Mouse (Mus musculus) myocyte (in vitro differentiated cells): Measurements from ENCODE around the gene Spryd7. TPM values are rescaled to one million over a fixed set of nuclear protein-coding genes. Genes with fewer than 3 reads are reported as not detected.

Experiments
- H3K27me3 ChIP-seq: one replicate; pipeline ENCODE4 v1.6.1; 2011; ENCODE audit not compliant: control insufficient read depth, insufficient read depth, insufficient read length
- H3K36me3 ChIP-seq: one replicate; pipeline ENCODE4 v1.6.1; 2011; ENCODE audit not compliant: control insufficient read depth, insufficient read depth
- H3K4me2 ChIP-seq: one replicate; pipeline ENCODE4 v1.6.1; 2011; ENCODE audit warnings: low read depth, control low read depth
- H3K4me3 ChIP-seq: one replicate; pipeline ENCODE4 v1.5.1; 2011; ENCODE audit warnings: mild to moderate bottlenecking, control low read depth, moderate library complexity
- H3K79me2 ChIP-seq: one replicate; pipeline ENCODE4 v1.6.1; 2011; ENCODE audit not compliant: control insufficient read depth, insufficient read depth
- H3ac ChIP-seq: one replicate; pipeline ENCODE4 v1.6.1; 2011; ENCODE audit not compliant: control insufficient read depth, insufficient read length
- CEBPB ChIP-seq: IDR thresholded peaks from 2 replicates; pipeline ENCODE4 v1.6.1; 2011; ENCODE audit warnings: mild to moderate bottlenecking, moderate library complexity; ENCODE audit not compliant: poor library complexity, insufficient read depth, severe bottlenecking
- E2F4 ChIP-seq: IDR thresholded peaks from one replicate; pipeline ENCODE4 v1.6.1; 2011; ENCODE audit warnings: mild to moderate bottlenecking, control low read depth, moderate library complexity; ENCODE audit not compliant: insufficient read depth
- MAX ChIP-seq: IDR thresholded peaks from one replicate; pipeline ENCODE4 v1.6.1; 2011; ENCODE audit warnings: low read depth, mild to moderate bottlenecking, control low read depth
- MYOD1 ChIP-seq, 3 experiments: IDR thresholded peaks; one replicate each; pipeline ENCODE4 v1.6.1; 2011; ENCODE audit warnings: control low read depth in 2 of 3, low read depth in 2 of 3, mild to moderate bottlenecking in 2 of 3, moderate library complexity in 1 of 3; ENCODE audit not compliant: insufficient read length in 2 of 3, control insufficient read depth in 1 of 3
- MYOG ChIP-seq, 3 experiments: IDR thresholded peaks; one replicate each; pipeline ENCODE4 v1.6.1; 2011; ENCODE audit warnings: control low read depth in 2 of 3, low read depth in 2 of 3, mild to moderate bottlenecking in 2 of 3; ENCODE audit not compliant: insufficient read length in 2 of 3, control insufficient read depth in 1 of 3, insufficient read depth in 1 of 3
- POLR2A ChIP-seq: IDR thresholded peaks from one replicate; pipeline ENCODE4 v1.6.1; 2011; ENCODE audit warnings: low read depth, mild to moderate bottlenecking, control low read depth, moderate library complexity; ENCODE audit not compliant: insufficient read length
- POLR2AphosphoS2 ChIP-seq: IDR thresholded peaks from one replicate; pipeline ENCODE4 v1.6.1; 2011; ENCODE audit warnings: low read depth, control low read depth; ENCODE audit not compliant: insufficient read length
- REST ChIP-seq: IDR thresholded peaks from one replicate; pipeline ENCODE4 v1.6.1; 2011; ENCODE audit warnings: mild to moderate bottlenecking, control low read depth, moderate library complexity; ENCODE audit not compliant: insufficient read depth, insufficient read length
- SRF ChIP-seq: IDR thresholded peaks from one replicate; pipeline ENCODE4 v1.6.1; 2011; ENCODE audit warnings: low read depth; ENCODE audit not compliant: control insufficient read depth, insufficient read length
- TCF12 ChIP-seq: IDR thresholded peaks from one replicate; pipeline ENCODE4 v1.6.1; 2011; ENCODE audit warnings: mild to moderate bottlenecking, control low read depth; ENCODE audit not compliant: poor library complexity, insufficient read depth, severe bottlenecking
- TCF3 ChIP-seq: IDR thresholded peaks from one replicate; pipeline ENCODE4 v1.6.1; 2011; ENCODE audit warnings: low read depth, control low read depth; ENCODE audit not compliant: insufficient read length
- USF1 ChIP-seq: IDR thresholded peaks from one replicate; pipeline ENCODE4 v1.6.1; 2011; ENCODE audit warnings: low read depth, mild to moderate bottlenecking, control low read depth, moderate library complexity
- polyA plus RNA-seq: library from polyadenylated mRNA; unstranded; fragments of >200 nt; fragmentation: generic; extraction: Trizol; gene quantifications from one replicate; pipeline ENCODE4 v1.2.1, GENCODE M21; 2012; ENCODE audit warnings: missing spikeins

Spryd7 gene
- polyA plus RNA-seq, 1 experiment: 8.7 TPM

DNA sequence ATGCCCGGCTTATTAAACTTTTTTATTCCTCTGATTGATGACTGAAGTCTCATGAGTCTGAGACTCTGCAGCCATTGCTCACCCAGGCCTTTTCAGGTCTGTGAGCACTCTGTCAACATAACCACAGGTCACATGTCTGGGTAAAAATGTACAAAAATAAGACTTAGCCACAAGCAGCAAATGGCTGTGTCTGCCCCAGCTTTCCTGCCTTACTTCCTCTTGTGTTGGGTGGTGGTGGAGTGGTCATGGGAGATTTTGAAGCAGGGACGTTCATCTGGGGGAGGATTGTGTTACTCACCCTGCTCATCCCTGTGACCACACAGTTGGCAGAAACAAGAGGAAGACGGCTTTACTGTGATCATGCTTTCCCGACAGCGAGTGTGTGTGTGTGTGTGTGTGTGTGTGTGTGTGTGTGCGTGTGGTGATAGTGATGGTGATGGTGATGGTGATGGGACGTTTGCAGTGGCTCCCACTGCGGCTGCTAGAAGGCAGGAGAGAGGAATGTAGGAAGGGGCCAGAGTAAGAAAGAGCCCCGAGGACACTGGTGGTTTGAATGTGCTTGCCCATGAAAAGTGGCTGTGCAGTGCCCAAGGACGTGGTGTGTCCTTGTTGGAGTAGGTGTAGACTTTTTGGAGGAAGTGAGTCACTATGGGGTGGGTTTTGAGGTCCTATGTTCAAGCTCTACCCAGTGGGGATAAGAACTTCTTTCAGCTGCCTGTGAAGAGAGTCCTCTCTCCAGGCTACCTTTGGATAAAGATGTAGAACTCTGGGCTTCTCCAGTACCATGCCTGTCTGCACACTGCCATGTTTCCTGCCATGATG lies 37.8 kb downstream of the Spryd7 start:
- no peaks in the 10 kb centered on the region for H3K79me2 ChIP-seq
- TF ChIP-seq USF1 (peak; percentile 60), MYOG (IDR thresholded peaks at IDR 0.05; ENCODE audit: control insufficient read depth in 1 of 3, insufficient read depth in 1 of 3, insufficient read length in 2 of 3, low read depth in 2 of 3) (no peak)
- H3K36me3 ChIP-seq: no peaks in the 10 kb centered on the region
- no peak overlapping the region for H3K4me3 ChIP-seq
- H3ac ChIP-seq: no peak overlapping the region
- no peaks in the 10 kb centered on the region for H3K27me3 ChIP-seq
- no peak overlapping the region for H3K4me2 ChIP-seq

DNA sequence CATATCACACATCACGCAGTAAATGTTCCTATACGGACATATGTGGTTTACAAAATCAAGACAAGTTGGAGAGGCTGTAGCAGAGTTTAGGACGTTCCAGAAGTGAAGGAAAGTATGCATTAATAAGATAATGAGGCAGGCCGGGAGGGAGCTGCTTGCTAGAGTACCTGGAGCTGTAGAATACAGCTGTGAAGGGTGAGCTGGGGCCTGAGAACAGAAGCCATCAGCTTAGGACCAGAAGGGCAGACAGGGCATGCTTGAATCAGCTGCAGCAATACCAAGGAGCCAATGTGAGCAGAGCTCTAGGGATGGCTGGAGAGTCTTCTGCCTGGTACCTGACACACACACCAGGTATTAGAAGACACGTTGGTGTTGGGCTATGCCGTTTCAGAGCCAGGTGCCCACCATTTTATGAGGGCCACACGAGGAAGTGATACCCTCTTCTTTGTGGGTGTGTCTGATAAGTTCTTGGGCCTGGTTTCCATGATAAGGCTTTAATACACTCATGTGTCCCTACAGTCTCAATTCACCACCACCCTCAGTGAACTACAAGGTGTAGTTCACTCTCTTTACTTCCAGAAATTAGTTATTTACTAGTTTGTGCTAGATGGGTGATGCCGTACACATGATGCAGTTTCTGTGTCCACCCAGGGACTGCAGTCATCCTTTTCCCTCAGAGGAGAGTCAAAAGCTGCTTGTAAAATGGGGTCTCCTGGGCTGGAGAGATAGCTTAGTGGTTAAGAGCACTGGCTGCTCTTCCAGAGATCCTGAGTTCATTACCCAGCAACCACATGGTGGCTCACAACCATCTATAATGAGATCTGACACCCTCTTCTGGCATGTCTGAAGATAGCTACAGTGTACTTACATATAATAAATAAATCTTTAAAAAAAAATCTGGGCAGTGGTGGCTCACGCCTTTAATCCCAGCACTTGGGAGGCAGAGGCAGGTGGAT lies 39.9 kb downstream of the Spryd7 start:
- TF ChIP-seq TCF12 (no peak), MYOG (IDR thresholded peaks at IDR 0.05; ENCODE audit: control insufficient read depth in 1 of 3, insufficient read depth in 1 of 3, insufficient read length in 2 of 3, low read depth in 2 of 3) (no peak), MAX (no peak)
- Histone ChIP-seq H3K36me3 (no peaks in the 10 kb centered on the region), H3ac (no peak overlapping the region), H3K4me2 (no peak overlapping the region), H3K4me3 (no peak overlapping the region), H3K27me3 (no peaks in the 10 kb centered on the region), H3K79me2 (no peaks in the 10 kb centered on the region)

DNA sequence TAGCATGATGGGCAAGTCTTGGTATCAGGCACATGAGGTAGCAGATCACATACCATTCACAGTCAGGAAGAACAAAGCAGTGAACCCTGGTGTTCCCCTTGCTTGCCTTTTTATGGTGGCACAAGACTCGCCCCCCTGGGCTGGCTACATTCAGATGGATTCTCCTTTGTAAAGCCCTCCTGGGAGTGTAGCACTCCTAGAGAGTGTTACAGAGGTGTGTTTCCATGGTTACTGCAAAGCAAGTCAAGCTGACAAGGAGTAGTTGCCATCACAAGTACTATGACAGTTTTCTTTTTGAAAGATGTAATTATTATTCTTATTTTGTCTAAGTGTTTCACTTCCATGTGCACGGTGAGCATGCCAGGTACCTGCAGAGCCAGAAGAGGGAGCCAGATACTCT lies 45.2 kb downstream of the Spryd7 start:
- no peaks in the 10 kb centered on the region for H3K36me3 ChIP-seq
- no peak overlapping the region for H3K4me3 ChIP-seq
- H3ac ChIP-seq: no peak overlapping the region
- H3K27me3 ChIP-seq: no peaks in the 10 kb centered on the region
- no peaks in the 10 kb centered on the region for H3K79me2 ChIP-seq
- TF ChIP-seq USF1 (no peak), POLR2A (no peak), TCF3 (no peak), E2F4 (no peak), SRF (no peak), MYOG (IDR thresholded peaks at IDR 0.05; ENCODE audit: control insufficient read depth in 1 of 3, insufficient read depth in 1 of 3, insufficient read length in 2 of 3, low read depth in 2 of 3) (no peak), REST (no peak), CEBPB (no peak), TCF12 (no peak), POLR2AphosphoS2 (no peak), MYOD1 (IDR thresholded peaks at IDR 0.05; ENCODE audit: control insufficient read depth in 1 of 3, insufficient read length in 2 of 3, low read depth in 2 of 3) (no peak), MAX (no peak)
- no peak overlapping the region for H3K4me2 ChIP-seq

DNA sequence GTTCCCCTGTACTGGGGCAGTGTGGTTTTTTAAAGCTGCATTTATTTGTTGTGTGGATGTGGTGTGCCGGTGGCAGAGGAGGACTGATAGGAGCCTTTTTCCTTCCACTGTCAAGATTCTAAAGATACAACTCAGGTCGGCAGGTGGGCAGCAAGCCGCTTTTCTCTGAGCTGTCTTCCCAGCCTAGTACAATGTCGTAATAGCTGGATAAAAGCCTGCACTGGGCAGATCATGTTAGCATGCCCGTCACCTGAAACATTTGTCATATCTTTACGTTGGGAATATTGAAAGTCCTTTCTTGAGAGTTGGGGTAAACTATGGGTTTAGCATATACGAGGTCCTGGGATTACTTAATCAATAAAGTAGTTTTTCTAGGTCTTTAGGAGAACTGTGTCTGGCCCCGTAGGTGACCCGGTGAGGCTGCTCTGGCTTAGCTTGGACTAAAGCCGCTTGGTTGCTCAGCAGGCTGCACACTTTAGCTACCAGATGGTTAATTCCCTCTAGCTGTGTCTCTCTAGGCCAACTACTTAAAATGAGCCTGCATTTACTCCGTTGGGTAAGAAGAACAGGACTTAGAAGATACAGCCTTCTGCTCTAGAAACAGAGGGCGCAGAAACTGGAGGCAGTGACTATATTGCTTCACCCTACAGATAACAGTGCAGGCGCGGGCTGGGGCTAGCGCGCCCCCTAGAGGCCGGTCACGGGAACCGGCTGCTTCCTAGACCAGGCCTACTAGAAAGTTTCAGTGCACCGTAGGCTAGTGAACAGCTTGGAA lies 58.8 kb downstream of the Spryd7 start:
- Histone ChIP-seq H3K4me3 (no peak overlapping the region), H3ac (no peak overlapping the region)
- TF ChIP-seq POLR2A: no peak
- 0 out of 2 replicates have a peak, but pooled peaks have one; percentile 21 for TF ChIP-seq CEBPB

DNA sequence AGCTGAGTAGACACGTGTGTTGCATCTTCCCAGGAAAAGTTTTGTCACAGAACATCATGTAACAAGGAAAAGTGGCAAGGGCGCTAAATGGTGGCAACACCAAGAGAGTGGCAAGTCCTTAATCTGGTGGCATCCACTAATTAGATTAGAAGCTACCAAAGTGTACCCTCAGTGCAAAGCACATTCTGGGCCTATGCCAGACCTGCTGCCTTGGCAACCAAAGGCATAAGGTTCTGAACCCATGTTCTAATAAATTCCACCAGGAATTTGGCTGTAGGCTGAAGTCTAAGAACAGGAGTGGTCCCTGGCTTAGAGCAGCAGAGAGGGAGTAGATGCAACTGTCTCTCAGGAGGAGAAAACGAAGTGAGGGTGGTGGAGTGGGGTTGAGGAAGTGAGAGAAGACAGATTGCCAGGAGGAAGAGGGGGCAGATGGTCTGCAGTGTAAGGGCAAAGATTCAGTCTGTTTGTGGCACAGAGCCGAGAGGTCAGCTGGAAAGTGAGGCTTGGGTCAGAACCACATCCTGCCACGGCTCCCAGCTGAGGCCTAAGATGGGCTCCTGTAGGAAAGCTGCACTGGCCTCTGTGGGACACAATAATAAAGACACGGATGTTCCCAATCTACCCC lies 63.1 kb downstream of the Spryd7 start:
- TF ChIP-seq MYOD1 (IDR thresholded peaks at IDR 0.05; ENCODE audit: control insufficient read depth in 1 of 3, insufficient read length in 2 of 3, low read depth in 2 of 3): no peak
- TF ChIP-seq MAX: no peak
- TF ChIP-seq REST: no peak
- TF ChIP-seq TCF3: no peak
- TF ChIP-seq POLR2AphosphoS2: no peak
- no peak for TF ChIP-seq E2F4
- no peak for TF ChIP-seq USF1
- TF ChIP-seq MYOG (IDR thresholded peaks at IDR 0.05; ENCODE audit: control insufficient read depth in 1 of 3, insufficient read depth in 1 of 3, insufficient read length in 2 of 3, low read depth in 2 of 3): no peak
- no peak for TF ChIP-seq TCF12
- no peak for TF ChIP-seq CEBPB
- TF ChIP-seq POLR2A: no peak
- no peak for TF ChIP-seq SRF
- Histone ChIP-seq H3ac (no peak overlapping the region), H3K4me2 (no peak overlapping the region)

More for the DNA sequence above, 58.8 kb downstream of the Spryd7 start:
- H3K36me3 ChIP-seq: no peaks in the 10 kb centered on the region
- H3K79me2 ChIP-seq: no peaks in the 10 kb centered on the region
- no peak overlapping the region for H3K4me2 ChIP-seq
- H3K27me3 ChIP-seq: peaks cover 6% of the 10 kb centered on the region

More for the DNA sequence above, 63.1 kb downstream of the Spryd7 start:
- Histone ChIP-seq H3K4me3 (no peak overlapping the region), H3K36me3 (no peaks in the 10 kb centered on the region), H3K79me2 (no peaks in the 10 kb centered on the region), H3K27me3 (no peaks in the 10 kb centered on the region)
